Comparison of ENCODE assay signal across 15 mouse cellular contexts in genomic region chr15:25276227-25276626, GRCm38 (mm10).
DNase-seq lines count a peak whose midpoint lies in the region.
"Had no signal": no experiment of that assay in that cellular context is flagged by ENCODE, and none has a peak within 500 bp of the region (broad histone marks: within the 10 kb centered on the region; RNA-seq: fewer than 3 reads in every experiment).

No protein-coding gene starts in this region.

- peak; percentile 19 for DNase-seq in embryo, embryonic 10.5 days (ENCODE audit: low spot score)
- no peak for DNase-seq in embryo, embryonic 11 days
- peak; percentile 7 to 18 for DNase-seq in kidney, adult 8-10 months
- no peak for DNase-seq in kidney, postnatal 10 days
- DNase-seq in R1 (ENCODE audit: low read depth, low spot score), result peak; percentile 9
- DNase-seq in retina, embryonic 14.5 days (ENCODE audit: low spot score), result peak; percentile 44
- no peak for DNase-seq in left cerebral cortex, postnatal 10 days (ENCODE audit: extremely low spot score in 1 of 2, low spot score in 2 of 2)
- DNase-seq in gastrocnemius, postnatal 36 days, result no peak
- DNase-seq: adrenal gland, adult 2 months; adrenal gland, postnatal 25 days; cerebellum, adult 18-20 months; cerebellum, adult 9-11 months; heart, adult 18-20 months; heart, postnatal 10 days; heart, postnatal 4 days had no signal

- intact Hi-C loops in left cerebral cortex, postnatal 10 days (cut with DNase I), result no loop called here
- intact Hi-C loops in gastrocnemius, postnatal 36 days (cut with DNase I), result no loop called here

Comparison
In these comparisons a context has a peak if more than half of its experiments do, and no peak if none do; other contexts are left out.
1. DNase-seq: peak in embryo, embryonic 10.5 days (single experiment), kidney, adult 8-10 months (2 of 2), R1 (single experiment) and retina, embryonic 14.5 days (single experiment); none in embryo, embryonic 11 days (single experiment), kidney, postnatal 10 days (single experiment), left cerebral cortex, postnatal 10 days (0 of 2) and gastrocnemius, postnatal 36 days (0 of 2).